Mouse (Mus musculus): ENCODE results near the gene Lrrc75a. TPM values are rescaled to one million over a fixed set of nuclear protein-coding genes. Genes with fewer than 3 reads are reported as not detected.
A peak's percentile ranks its signal among the peaks of the same experiment; 100 is the strongest.

Gene Lrrc75a
- 10.6 and 10.8 TPM in 2 replicates for polyA plus RNA-seq (2016; fragmentation: Nextera tagmentation; extraction: Ambion mirVana)

GRCm38 (mm10) chr11:62647661-62648590 is at the start of gene Lrrc75a:
Lrrc75a (minus strand) TSS chr11:62648523.
- H3K4me1 ChIP-seq: peaks cover 73% of the 10 kb centered on the region
- DNase-seq (ENCODE audit: low spot score): peak; percentile 36
- peak within 1 kb of the TSS; percentile 83 for H3K4me3 ChIP-seq
- peak within 1 kb of the TSS; percentile 93 for H3K27ac ChIP-seq (replicated peaks)
- H3K9me3 ChIP-seq (replicated peaks): no peaks in the 10 kb centered on the region
- under 1% methylated on average over 67 of the region's 86 CpGs for WGBS
- peaks cover 30% of the 10 kb centered on the region for H3K36me3 ChIP-seq
- 0 out of 2 replicates have a peak, but pooled peaks cover 3% of the 10 kb centered on the region for H3K27me3 ChIP-seq (ENCODE audit: low read depth, poor library complexity, severe bottlenecking)

DNA sequence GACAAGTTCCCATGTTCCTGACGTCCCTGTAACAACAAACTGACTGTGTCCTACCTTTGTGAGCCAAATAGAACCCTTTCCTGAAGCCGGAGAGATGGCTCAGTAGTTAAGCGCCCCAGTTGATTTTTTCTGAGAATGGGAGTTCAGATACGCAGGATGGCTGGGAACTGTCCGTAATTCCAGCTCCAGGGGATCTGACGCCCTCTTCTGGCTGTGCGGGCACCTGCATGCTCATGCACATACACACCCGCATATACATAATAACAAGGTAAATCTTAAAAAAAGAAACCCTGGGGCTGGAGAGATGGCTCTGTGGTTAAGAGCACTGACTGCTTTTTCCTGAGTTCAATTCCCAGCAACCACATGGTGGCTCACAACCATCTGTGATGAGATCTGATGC is 46.8 kb upstream of the Lrrc75a start:
- Histone ChIP-seq H3K9me3 (replicated peaks) (no peaks in the 10 kb centered on the region), H3K4me3 (no peak overlapping the region), H3K27me3 (ENCODE audit: low read depth, poor library complexity, severe bottlenecking) (no peaks in the 10 kb centered on the region), H3K36me3 (no peaks in the 10 kb centered on the region), H3K27ac (replicated peaks) (no peak overlapping the region), H3K4me1 (no peaks in the 10 kb centered on the region)
- no peak for DNase-seq (ENCODE audit: low spot score)
- WGBS: 95% methylated on average over 8 of the region's 8 CpGs

- no peaks in the 10 kb centered on the region for H3K36me3 ChIP-seq
- H3K27ac ChIP-seq (replicated peaks): no peak overlapping the region
- no peaks in the 10 kb centered on the region for H3K4me1 ChIP-seq
- H3K9me3 ChIP-seq (replicated peaks): no peaks in the 10 kb centered on the region
- no peak overlapping the region for H3K4me3 ChIP-seq
- 25% methylated on average over 11 of the region's 11 CpGs for WGBS
- H3K27me3 ChIP-seq (ENCODE audit: low read depth, poor library complexity, severe bottlenecking): no peaks in the 10 kb centered on the region
- peak; percentile 59 for DNase-seq (ENCODE audit: low spot score)
Measured at GRCm38 (mm10) chr11:62693299-62694184, 45.2 kb upstream of the Lrrc75a start.

DNA sequence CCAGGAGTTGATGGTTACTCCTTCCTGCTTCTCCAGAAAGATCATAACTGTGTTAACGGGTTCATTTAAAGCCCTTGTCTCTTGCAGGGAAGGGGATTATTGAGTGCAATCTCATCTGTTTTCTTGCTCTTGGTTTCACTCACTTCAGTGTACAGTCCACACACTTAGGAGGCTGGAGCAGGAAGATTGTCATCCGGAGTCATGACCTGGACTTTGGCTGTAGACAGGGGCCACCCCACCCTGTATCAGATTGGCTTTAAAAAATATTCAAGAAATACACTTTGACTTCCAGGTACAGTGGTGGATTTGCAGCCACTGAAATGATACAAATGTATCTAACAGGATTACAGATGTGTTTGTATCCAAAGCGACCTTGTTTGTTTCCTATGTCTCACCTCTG is 43.3 kb upstream of the Lrrc75a start:
- H3K36me3 ChIP-seq: no peaks in the 10 kb centered on the region
- H3K27ac ChIP-seq (replicated peaks): no peak overlapping the region
- no peak for DNase-seq (ENCODE audit: low spot score)
- H3K27me3 ChIP-seq (ENCODE audit: low read depth, poor library complexity, severe bottlenecking): no peaks in the 10 kb centered on the region
- H3K4me1 ChIP-seq: no peaks in the 10 kb centered on the region
- H3K9me3 ChIP-seq (replicated peaks): no peaks in the 10 kb centered on the region
- WGBS: 92% methylated on average over 3 of the region's 3 CpGs
- H3K4me3 ChIP-seq: no peak overlapping the region

DNA sequence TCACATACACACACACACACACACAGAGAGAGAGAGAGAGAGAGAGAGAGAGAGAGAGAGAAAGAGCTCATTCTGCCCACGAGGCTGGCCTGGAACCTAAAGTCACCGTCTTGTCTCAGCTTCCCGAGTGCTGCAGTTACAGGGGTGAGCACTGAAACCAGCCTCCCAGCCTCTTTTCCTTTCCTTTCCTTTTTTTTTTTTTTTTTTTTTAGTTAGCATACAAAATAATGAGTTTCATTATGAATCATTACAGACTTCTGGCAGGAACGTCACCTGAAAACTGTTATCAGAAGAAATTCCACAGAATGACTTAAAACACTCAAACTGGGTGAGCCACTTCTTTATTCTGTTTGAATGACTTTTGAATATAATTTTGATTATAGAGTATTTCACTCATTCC is 31.6 kb upstream of the Lrrc75a start:
- Histone ChIP-seq H3K27ac (replicated peaks) (no peak overlapping the region), H3K36me3 (no peaks in the 10 kb centered on the region)
- 86% methylated on average over 4 of the region's 4 CpGs for WGBS

DNA sequence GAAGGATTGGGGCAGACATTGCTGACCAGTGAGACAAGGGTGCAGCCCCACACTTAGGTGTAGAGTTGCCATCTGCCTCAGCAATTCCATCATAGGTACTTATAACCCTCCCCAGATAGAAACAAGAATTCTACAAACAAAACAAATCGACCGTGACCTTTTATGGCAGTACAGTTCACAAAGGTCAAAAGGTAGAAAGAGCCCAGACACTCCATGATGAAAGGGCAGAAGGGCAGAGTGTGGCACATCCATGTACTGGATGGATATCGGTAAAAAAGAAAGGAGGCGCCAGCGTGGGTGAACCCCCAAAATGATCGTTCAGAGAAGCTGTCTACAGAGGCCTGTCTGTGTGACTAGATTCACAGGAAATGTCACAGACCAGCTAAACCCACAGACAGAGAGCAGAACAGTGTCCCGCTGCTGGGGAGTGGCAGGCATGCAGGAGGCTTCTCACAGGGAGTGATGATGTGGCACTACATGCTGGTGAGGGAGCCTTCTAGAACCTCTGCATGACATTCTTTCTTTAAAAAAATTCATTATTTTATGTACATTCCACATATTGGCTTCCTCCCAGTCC is 30.5 kb upstream of the Lrrc75a start:
- no peak for DNase-seq (ENCODE audit: low spot score)
- Histone ChIP-seq H3K36me3 (no peaks in the 10 kb centered on the region), H3K9me3 (replicated peaks) (no peaks in the 10 kb centered on the region), H3K27ac (replicated peaks) (no peak overlapping the region), H3K4me1 (peaks cover 18% of the 10 kb centered on the region), H3K4me3 (no peak overlapping the region), H3K27me3 (ENCODE audit: low read depth, poor library complexity, severe bottlenecking) (no peaks in the 10 kb centered on the region)
- WGBS: 88% methylated on average over 7 of the region's 7 CpGs

More for the DNA sequence above, 31.6 kb upstream of the Lrrc75a start:
- DNase-seq (ENCODE audit: low spot score): no peak
- Histone ChIP-seq H3K27me3 (ENCODE audit: low read depth, poor library complexity, severe bottlenecking) (no peaks in the 10 kb centered on the region), H3K4me3 (no peak overlapping the region), H3K9me3 (replicated peaks) (no peaks in the 10 kb centered on the region), H3K4me1 (peaks cover 13% of the 10 kb centered on the region)

DNA sequence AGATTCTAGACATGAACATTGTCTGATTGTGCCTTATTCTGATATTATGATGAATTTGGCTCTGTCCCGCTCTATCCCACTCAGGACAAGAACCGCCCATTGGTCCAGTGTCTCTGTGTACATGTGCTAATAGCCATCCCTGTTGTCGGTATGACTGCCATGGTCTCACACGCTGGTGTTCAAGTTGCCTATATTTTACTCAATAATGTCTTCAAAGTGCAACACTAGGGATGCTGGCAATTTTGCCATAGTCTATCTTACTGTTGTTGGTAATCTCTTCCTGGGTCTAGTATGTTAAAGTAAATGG is 27.9 kb upstream of the Lrrc75a start:
- 88% methylated on average over 4 of the region's 4 CpGs for WGBS
- no peaks in the 10 kb centered on the region for H3K9me3 ChIP-seq (replicated peaks)
- H3K4me3 ChIP-seq: no peak overlapping the region
- peaks cover 30% of the 10 kb centered on the region for H3K4me1 ChIP-seq
- DNase-seq (ENCODE audit: low spot score): no peak
- H3K27me3 ChIP-seq (ENCODE audit: low read depth, poor library complexity, severe bottlenecking): no peaks in the 10 kb centered on the region
- no peaks in the 10 kb centered on the region for H3K36me3 ChIP-seq
- peak overlapping the region; percentile 67 for H3K27ac ChIP-seq (replicated peaks)

DNA sequence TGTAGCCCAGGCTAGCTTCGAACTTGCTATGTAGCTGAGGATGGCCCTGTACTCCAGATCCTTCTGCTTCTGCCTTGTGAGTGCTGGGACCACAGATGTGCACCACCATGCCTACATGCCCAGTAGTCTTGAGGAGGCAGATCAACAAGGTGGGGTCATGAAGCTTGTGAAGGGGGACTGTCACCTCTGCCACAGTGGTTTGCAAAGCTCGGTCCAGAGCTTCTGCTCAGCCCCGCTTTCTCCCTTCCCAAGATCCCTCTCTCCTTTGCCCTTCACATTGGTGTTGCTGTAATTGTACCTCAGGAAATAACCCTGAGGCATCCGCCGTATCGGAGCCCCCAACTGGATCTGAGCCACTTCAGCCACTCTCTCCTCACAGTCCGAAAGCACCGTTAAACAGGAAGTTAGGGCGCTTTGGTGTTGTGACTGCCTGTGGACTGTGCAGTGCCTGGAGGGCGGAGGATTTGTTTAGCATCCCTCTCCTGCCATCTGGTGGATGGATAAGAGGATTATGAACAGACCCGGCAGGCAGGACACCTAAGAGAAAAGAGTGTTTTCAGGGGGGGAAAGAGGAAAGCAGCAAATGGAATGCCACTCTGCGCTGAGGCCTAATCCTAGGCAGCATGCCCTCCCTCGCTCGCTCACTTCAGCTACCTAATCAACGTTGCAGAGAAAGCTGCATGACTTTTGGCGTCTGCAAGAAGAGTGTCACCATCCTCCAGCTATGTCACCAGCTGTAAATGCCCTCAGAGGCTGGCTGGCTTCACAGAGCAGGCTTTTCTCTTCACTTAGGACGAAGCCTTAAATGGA is 27.4 kb upstream of the Lrrc75a start:
- H3K4me1 ChIP-seq: peaks cover 30% of the 10 kb centered on the region
- peak overlapping the region; percentile 40 for H3K4me3 ChIP-seq
- no peaks in the 10 kb centered on the region for H3K9me3 ChIP-seq (replicated peaks)
- H3K27ac ChIP-seq (replicated peaks): peak overlapping the region; percentile 67
- no peaks in the 10 kb centered on the region for H3K36me3 ChIP-seq
- 20% methylated on average over 17 of the region's 17 CpGs for WGBS
- no peaks in the 10 kb centered on the region for H3K27me3 ChIP-seq (ENCODE audit: low read depth, poor library complexity, severe bottlenecking)
- peak; percentile 81 for DNase-seq (ENCODE audit: low spot score)

GRCm38 (mm10) chr11:62670006-62670405 is 21.7 kb upstream of the Lrrc75a start:
- H3K27me3 ChIP-seq (ENCODE audit: low read depth, poor library complexity, severe bottlenecking): no peaks in the 10 kb centered on the region
- no peak overlapping the region for H3K27ac ChIP-seq (replicated peaks)
- no peak overlapping the region for H3K4me3 ChIP-seq
- 90% methylated on average over 6 of the region's 6 CpGs for WGBS
- H3K9me3 ChIP-seq (replicated peaks): no peaks in the 10 kb centered on the region
- peaks cover 20% of the 10 kb centered on the region for H3K36me3 ChIP-seq
- no peak for DNase-seq (ENCODE audit: low spot score)
- peaks cover 18% of the 10 kb centered on the region for H3K4me1 ChIP-seq

DNA sequence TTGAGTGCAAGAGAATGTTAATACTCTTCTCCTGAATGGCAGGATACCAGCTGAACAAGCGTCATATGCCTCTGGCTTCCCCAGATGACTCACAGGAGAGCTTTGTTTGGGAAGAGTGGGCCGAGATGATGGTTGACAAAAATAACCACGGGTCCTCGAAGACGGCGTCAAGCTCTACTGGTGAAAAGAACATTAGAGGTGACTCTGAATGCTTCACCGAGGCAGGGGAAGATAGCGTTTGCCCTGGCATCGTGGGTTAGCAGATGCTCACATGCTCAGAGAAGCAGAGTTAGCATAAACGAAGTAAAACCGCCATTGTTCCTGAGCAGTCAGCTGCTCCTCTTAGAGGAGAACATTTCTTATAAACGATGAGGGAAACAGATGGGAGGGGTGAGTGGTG is 21.1 kb upstream of the Lrrc75a start:
- Histone ChIP-seq H3K4me1 (peaks cover 13% of the 10 kb centered on the region), H3K27me3 (ENCODE audit: low read depth, poor library complexity, severe bottlenecking) (no peaks in the 10 kb centered on the region), H3K9me3 (replicated peaks) (no peaks in the 10 kb centered on the region), H3K27ac (replicated peaks) (no peak overlapping the region), H3K4me3 (no peak overlapping the region), H3K36me3 (peaks cover 25% of the 10 kb centered on the region)
- 78% methylated on average over 12 of the region's 12 CpGs for WGBS
- DNase-seq (ENCODE audit: low spot score): no peak

DNA sequence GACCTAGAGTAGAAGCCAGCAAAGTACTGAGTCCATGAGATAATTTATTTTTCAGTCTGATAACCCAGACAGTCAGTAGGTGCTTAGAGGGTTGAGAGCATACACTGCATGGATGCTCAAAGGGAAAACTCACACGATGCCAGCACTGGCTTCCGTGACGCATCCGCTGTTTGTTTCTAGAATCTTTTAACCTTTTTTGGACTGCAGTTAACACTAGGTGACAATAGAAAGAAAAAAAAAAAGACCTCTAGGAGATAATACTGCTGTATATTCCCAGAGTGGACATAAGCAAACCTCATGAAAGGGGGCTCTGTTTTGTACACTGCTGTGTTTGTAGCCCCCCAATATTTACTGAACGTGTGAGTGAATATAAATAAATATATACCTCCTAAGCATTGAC is 20.7 kb upstream of the Lrrc75a start:
- WGBS: 95% methylated on average over 5 of the region's 5 CpGs
- Histone ChIP-seq H3K36me3 (peaks cover 29% of the 10 kb centered on the region), H3K9me3 (replicated peaks) (no peaks in the 10 kb centered on the region), H3K27ac (replicated peaks) (no peak overlapping the region), H3K27me3 (ENCODE audit: low read depth, poor library complexity, severe bottlenecking) (no peaks in the 10 kb centered on the region), H3K4me3 (no peak overlapping the region), H3K4me1 (peaks cover 12% of the 10 kb centered on the region)
- DNase-seq (ENCODE audit: low spot score): no peak

GRCm38 (mm10) chr11:62664250-62664649 is 15.9 kb upstream of the Lrrc75a start:
- peaks cover 39% of the 10 kb centered on the region for H3K36me3 ChIP-seq
- no peak for DNase-seq (ENCODE audit: low spot score)
- no peak overlapping the region for H3K4me3 ChIP-seq
- no peaks in the 10 kb centered on the region for H3K27me3 ChIP-seq (ENCODE audit: low read depth, poor library complexity, severe bottlenecking)
- H3K4me1 ChIP-seq: no peaks in the 10 kb centered on the region
- 87% methylated on average over 6 of the region's 6 CpGs for WGBS
- H3K9me3 ChIP-seq (replicated peaks): no peaks in the 10 kb centered on the region
- H3K27ac ChIP-seq (replicated peaks): no peak overlapping the region
